ENCODE assay signal across 15 mouse cellular contexts in the genomic region with DNA sequence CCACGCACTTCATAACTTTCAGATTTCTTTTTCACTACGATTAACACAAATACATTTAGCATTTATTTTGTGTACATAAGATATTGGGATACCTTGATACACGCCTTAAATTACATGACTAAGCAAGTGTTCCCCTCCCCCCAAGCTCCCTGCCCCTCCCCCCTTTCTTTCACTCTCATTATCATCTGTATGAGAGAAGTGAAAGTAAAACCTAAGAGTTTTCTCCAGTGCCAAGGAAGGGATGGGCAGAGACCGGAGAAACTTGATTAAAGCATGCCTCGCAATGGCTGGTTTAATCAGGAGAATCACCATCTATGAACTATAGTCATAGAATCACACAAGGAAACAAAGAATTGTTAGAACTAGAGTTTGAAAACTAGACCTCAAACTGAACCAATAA. TPM values are rescaled to one million over a fixed set of nuclear protein-coding genes. Genes with fewer than 3 reads are reported as not detected.
A peak's percentile ranks its signal among the peaks of the same experiment; 100 is the strongest.
DNase-seq lines count a peak whose midpoint lies in the region; ATAC-seq and TF ChIP-seq lines count a peak whose summit lies in the region.
"Had no signal": no experiment of that assay in that cellular context is flagged by ENCODE, and none has a peak within 500 bp of the region (broad histone marks: within the 10 kb centered on the region; RNA-seq: fewer than 3 reads in every experiment).

No protein-coding gene starts in this region.

- DNase-seq in liver, embryonic 11.5 days (ENCODE audit: low spot score): no peak
- DNase-seq in frontal cortex, postnatal 14 days (ENCODE audit: low spot score in 2 of 2): no peak
- no peak for DNase-seq in embryo, embryonic 10.5 days (ENCODE audit: low spot score)
- no peak for DNase-seq in kidney, adult 9 months
- no peak for DNase-seq in left cerebral cortex, postnatal 10 days (ENCODE audit: extremely low spot score in 1 of 2, low spot score in 2 of 2)
- DNase-seq: adrenal gland, adult 2 months; cerebellum, adult 9-10 months; retina, postnatal 1 day; thymus, postnatal 14 days had no signal

- no peaks in the 10 kb centered on the region for H3K27me3 ChIP-seq in liver, embryonic 12.5 days (replicated peaks)
- H3K27me3 ChIP-seq in liver, embryonic 11.5 days (replicated peaks; ENCODE audit: control insufficient read depth, insufficient read depth, low read length): no peaks in the 10 kb centered on the region
- H3K27me3 ChIP-seq: heart, embryonic 15.5 days had no signal

- 55% methylated on average over 5 of the region's 5 CpGs for WGBS in liver, embryonic 12.5 days (ENCODE audit: insufficient replicate concordance)
- WGBS in liver, embryonic 11.5 days: 69% methylated on average over 5 of the region's 5 CpGs

- H3K9me3 ChIP-seq in liver, embryonic 12.5 days (replicated peaks): no peaks in the 10 kb centered on the region
- no peaks in the 10 kb centered on the region for H3K9me3 ChIP-seq in liver, embryonic 11.5 days (ENCODE audit: control insufficient read depth, low read length)
- H3K9me3 ChIP-seq: heart, embryonic 15.5 days; limb, embryonic 10.5 days had no signal

- H3K9ac ChIP-seq in liver, embryonic 12.5 days: no peak overlapping the region
- no peak overlapping the region for H3K9ac ChIP-seq in liver, embryonic 11.5 days (ENCODE audit: low read depth, low read length)
- H3K9ac ChIP-seq: heart, embryonic 15.5 days; hindbrain, embryonic 14.5 days had no signal

- no peak for TF ChIP-seq POLR2A in cortical plate, adult 2 months (IDR thresholded peaks at IDR 0.05; ENCODE audit: extremely low read depth, insufficient read depth, low read length)

- H3K4me2 ChIP-seq in liver, embryonic 12.5 days: peak overlapping the region; percentile 37
- no peak overlapping the region for H3K4me2 ChIP-seq in liver, embryonic 11.5 days
- H3K4me2 ChIP-seq: heart, embryonic 15.5 days; hindbrain, embryonic 14.5 days had no signal

- H3K36me3 ChIP-seq in liver, embryonic 12.5 days: no peaks in the 10 kb centered on the region
- H3K36me3 ChIP-seq in liver, embryonic 11.5 days (ENCODE audit: control insufficient read depth, insufficient read depth, low read length): no peaks in the 10 kb centered on the region
- H3K36me3 ChIP-seq: heart, embryonic 15.5 days; limb, embryonic 10.5 days had no signal

- H3K4me3 ChIP-seq in liver, embryonic 12.5 days: no peak overlapping the region
- no peak overlapping the region for H3K4me3 ChIP-seq in liver, embryonic 11.5 days (ENCODE audit: low read depth, low read length)
- H3K4me3 ChIP-seq in cortical plate, adult 2 months (ENCODE audit: insufficient read depth, low read length): no peak overlapping the region
- H3K4me3 ChIP-seq: heart, embryonic 15.5 days; limb, embryonic 10.5 days had no signal

- no peak for TF ChIP-seq CTCF in cortical plate, adult 2 months (IDR thresholded peaks at IDR 0.05; ENCODE audit: extremely low read depth, insufficient read depth, low read length)

- peaks cover 24% of the 10 kb centered on the region for H3K4me1 ChIP-seq in liver, embryonic 12.5 days
- H3K4me1 ChIP-seq in liver, embryonic 11.5 days (replicated peaks; ENCODE audit: control insufficient read depth, insufficient read depth, low read length): peaks cover 7% of the 10 kb centered on the region; the same call in 1 of the 2 replicates
- H3K4me1 ChIP-seq in cortical plate, adult 2 months (ENCODE audit: control insufficient read depth, insufficient read depth, low read length): peaks cover 2% of the 10 kb centered on the region
- H3K4me1 ChIP-seq: heart, embryonic 15.5 days had no signal

- intact Hi-C loops in left cerebral cortex, postnatal 10 days (cut with DNase I): no loop called here

- no peak overlapping the region for H3K27ac ChIP-seq in liver, embryonic 12.5 days
- H3K27ac ChIP-seq in liver, embryonic 11.5 days (ENCODE audit: low read depth, low read length): no peak overlapping the region
- H3K27ac ChIP-seq in cortical plate, adult 2 months (ENCODE audit: insufficient read depth, low read length): peak overlapping the region; percentile 78
- H3K27ac ChIP-seq: heart, embryonic 15.5 days; hindbrain, embryonic 14.5 days; limb, embryonic 10.5 days had no signal

- no peak for ATAC-seq in liver, embryonic 12.5 days
- no peak for ATAC-seq in liver, embryonic 11.5 days (replicated peaks; ENCODE audit: low FRiP score)
- ATAC-seq in megakaryocyte, adult 5-6 weeks (ENCODE audit: poor library complexity, severe bottlenecking): peak; percentile 55

RNA-seq across cellular contexts. Expression of gene Capza2, which starts 6.3 kb away (rescaled TPM):
- polyA plus RNA-seq in liver, embryonic 12.5 days (2016; fragmentation: Nextera tagmentation; extraction: Ambion mirVana): 103 TPM in 2 replicates
- 164 and 186 TPM in 2 replicates for polyA plus RNA-seq in liver, embryonic 11.5 days (2014; fragmentation: Nextera tagmentation; extraction: Ambion mirVana)
- 162 and 163 TPM in 2 replicates for polyA plus RNA-seq in cortical plate, adult 2 months (2012; rRNA removed)
- 490 and 593 TPM in 2 replicates for total RNA-seq in megakaryocyte, adult 5-6 weeks (2015)
- total RNA-seq in megakaryocyte, adult 5-6 weeks (2017): 665 and 673 TPM in 2 replicates
- total RNA-seq in left cerebral cortex, postnatal 10 days (2021): 100 to 1,000 TPM; 265 to 274 TPM
